Mouse (Mus musculus) C2C12 (cell line): Measurements from ENCODE around the gene Lrrfip2.

Experiments used
- CEBPB ChIP-seq: IDR thresholded peaks from one replicate; pipeline ENCODE4 v1.6.1; 2011; ENCODE audit warnings: low read depth, mild to moderate bottlenecking, control low read depth, moderate library complexity
- CTCF ChIP-seq: IDR thresholded peaks from one replicate; pipeline ENCODE4 v1.5.1; 2011; ENCODE audit not compliant: control insufficient read depth, insufficient read depth, insufficient read length
- MAX ChIP-seq: IDR thresholded peaks from one replicate; pipeline ENCODE4 v1.6.1; 2011; ENCODE audit warnings: mild to moderate bottlenecking, control low read depth

GRCm38 (mm10) chr9:111197712-111198111 is 80.3 kb downstream of the Lrrfip2 start:
- TF ChIP-seq CEBPB (no peak), CTCF (no peak), MAX (no peak)
